Mouse (Mus musculus) heart, adult 18-20 months (tissue): ENCODE measurements around the gene Mto1. TPM values are rescaled to one million over a fixed set of nuclear protein-coding genes. Genes with fewer than 3 reads are reported as not detected.
"Not testable (repeated sequence)": the region's sequence is repeated elsewhere in the genome, so short reads cannot be mapped to it uniquely, and the experiment has no call there.

Source experiments
- DNase-seq, 2 experiments: peaks; one replicate each; pipeline ENCODE4 v3.0.0; 2021 to 2022; ENCODE audit warnings: mixed read lengths in 1 of 2
- microRNA-seq, 2 experiments: library from miRNA; unstranded; fragments of <30 nt; microRNA quantifications; one replicate each; pipeline ENCODE4 v1.2.0; 2022
- total RNA-seq, 2 experiments: library from RNA; stranded (reverse); gene quantifications; 2 replicates each; pipeline ENCODE4 v1.2.3; 2021

Gene Mto1
- total RNA-seq, 2 experiments from 2014 or later = 21.9 to 25.0 TPM

- no peak for DNase-seq
Measured at GRCm38 (mm10) chr9:78506002-78506721, 58.2 kb downstream of the Mto1 start.

GRCm38 (mm10) chr9:78506722-78507077 lies 58.7 kb downstream of the Mto1 start:
- no peak for DNase-seq

DNA sequence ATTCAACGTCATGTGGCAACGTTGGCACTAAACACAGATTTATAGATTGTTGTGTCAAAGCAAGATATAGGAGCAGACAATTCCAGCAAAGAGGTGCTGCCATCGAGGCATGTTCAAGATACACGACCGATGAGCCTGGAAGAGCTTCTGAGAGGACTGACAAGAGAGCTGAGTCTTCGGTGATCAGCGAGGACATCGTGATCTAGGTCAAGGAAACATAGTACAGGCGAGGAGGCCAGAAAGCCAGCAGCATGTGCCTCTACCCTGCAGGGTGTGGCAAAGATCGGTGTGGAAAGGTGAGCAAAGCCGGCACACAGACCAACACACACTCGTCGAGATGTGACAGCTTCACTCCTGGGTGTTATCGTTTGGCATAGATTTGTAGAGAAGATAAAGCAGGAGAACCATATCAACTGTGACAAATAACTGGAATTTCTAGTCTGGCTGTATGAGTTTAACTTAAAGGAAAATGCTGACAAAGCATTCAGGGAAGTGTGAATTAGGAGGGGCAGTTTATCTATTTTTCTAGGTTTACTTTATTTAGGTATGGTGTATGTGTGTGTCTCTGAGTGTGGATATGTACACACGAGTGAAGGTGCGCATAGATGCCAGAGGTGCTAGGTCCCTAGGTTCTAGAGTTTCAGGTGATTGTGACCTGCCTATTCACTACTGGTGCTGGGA lies 60.2 kb downstream of the Mto1 start:
- no peak for DNase-seq

- DNase-seq = no peak
Measured at GRCm38 (mm10) chr9:78511705-78512104, 63.7 kb downstream of the Mto1 start.

DNA sequence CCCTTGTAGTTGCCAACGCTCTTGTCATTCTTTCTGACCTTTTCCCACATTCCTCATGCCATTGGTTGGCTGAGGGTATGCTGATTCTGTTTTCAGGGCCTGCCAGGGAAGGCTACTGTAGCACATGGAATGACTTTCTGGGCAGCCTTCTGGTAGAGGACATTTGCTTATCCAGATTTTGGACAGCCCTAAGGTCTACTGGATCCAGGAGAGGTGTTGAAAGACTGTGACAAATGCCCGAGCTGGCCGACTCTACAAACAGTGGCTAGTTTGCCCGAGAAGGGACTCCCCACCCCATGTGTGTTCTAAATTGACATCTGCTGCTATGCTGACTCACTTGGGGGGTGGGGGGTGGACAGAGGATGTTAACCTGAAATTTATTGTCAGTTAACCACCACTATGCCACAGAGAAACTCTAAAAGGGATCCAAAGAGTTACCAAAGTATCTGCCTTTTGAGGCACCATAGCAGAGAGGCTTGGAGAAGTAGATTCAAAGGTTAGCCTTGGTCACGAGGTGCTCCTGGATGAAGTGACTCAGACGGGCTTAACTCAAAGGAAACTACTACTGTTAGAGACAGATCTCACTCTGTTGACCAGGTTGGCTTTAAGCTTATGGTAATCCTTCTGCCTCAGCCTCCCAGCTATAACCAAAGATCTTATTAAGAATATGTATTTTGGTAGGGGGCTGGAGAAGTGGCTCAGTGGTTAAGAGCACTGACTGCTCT lies 65.9 kb downstream of the Mto1 start:
- DNase-seq = peak; percentile 66 to 82

GRCm38 (mm10) chr9:78514681-78515080 lies 66.7 kb downstream of the Mto1 start:
- no peak for DNase-seq

GRCm38 (mm10) chr9:78516125-78516524 lies 68.1 kb downstream of the Mto1 start:
- no peak for DNase-seq

GRCm38 (mm10) chr9:78517237-78517636 lies 69.2 kb downstream of the Mto1 start:
- DNase-seq = not testable (repeated sequence)

DNA sequence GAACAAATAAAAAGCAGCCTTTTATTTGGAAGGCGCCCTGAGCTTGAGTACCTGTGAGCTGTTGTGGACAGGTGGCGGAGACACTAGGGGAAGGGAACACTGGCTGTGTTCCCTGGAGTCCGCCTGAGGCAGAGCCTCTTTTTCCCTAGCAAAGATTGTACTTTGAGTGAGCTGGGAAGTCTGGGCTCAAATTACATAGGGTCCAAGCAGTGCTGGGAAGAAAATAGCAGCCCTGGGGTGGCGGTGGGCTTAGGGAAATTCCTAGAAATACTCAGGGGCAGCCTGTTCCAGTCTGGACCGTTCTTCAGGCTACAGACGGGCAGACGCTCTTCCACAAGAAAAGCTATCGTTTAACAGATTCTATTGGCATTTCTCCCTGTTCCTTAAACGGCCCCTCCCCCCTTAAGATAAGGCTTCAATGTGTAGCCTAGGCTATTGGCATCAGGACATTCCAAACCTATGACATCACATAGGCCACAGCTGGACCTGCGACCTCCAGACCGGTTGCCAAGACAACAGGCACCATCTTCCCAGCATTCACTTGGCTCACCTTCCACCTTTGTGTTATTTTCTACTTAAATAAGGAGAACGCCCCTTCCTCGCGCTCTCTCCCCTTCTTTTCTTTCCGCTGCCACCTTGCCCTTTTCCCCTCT lies 72.2 kb downstream of the Mto1 start:
- peak; percentile 35 to 44 for DNase-seq

GRCm38 (mm10) chr9:78520780-78521601 lies 73.0 kb downstream of the Mto1 start:
- peak; percentile 40 to 55 for DNase-seq

DNA sequence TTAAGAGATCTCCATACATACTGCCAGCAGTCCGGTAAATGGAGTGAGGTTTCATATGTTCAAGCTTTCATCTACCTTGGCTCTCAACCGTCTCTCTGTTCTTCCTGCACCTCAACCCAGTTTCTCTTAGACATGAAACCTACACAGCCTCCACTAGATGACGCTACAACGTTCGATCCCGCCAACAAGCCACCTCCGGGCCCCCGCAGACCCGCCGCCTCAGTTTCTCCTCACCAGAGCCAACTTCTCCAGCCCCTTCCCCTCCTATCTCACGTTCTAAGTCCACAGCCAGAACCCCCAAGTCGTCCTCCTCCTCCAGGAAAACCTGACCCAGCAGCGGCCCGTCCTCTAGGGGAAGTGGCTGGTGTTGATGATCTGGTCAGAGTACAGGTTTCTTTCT lies 73.7 kb downstream of the Mto1 start:
- peak; percentile 29 to 40 for DNase-seq

Small RNA genes within 50 kb of the gene (microRNA-seq; reads per million reads assigned to microRNA genes)
- gene Gm26377 = 0 reads per million in 2 experiments

Other genes with a start within 250 kb of the Mto1 start
- 1 to 10 TPM; 2.3 to 3.3 TPM for gene Gsta1, start 217.6 kb upstream of the Mto1 start, total RNA-seq
- gene Gm3776, start 191.1 kb upstream of the Mto1 start, total RNA-seq = 1 to 10 TPM; 2.1 to 2.5 TPM
- gene Gm10639, start 158.3 kb upstream of the Mto1 start, total RNA-seq = 1 to 10 TPM in 1 of 2 experiments, under 1 TPM in 1; 0.93 to 1.2 TPM
- gene Omt2a, start 133.4 kb upstream of the Mto1 start, total RNA-seq = not detected
- gene Omt2b, start 120.6 kb upstream of the Mto1 start, total RNA-seq = not detected
- gene Gsta2, start 92.4 kb upstream of the Mto1 start, total RNA-seq = 1 to 10 TPM; 2.1 to 2.2 TPM
- not detected for gene Dppa5a, start 80.0 kb upstream of the Mto1 start, total RNA-seq
- gene Ooep, start 69.5 kb upstream of the Mto1 start, total RNA-seq = not detected
- not detected for gene Ddx43, start 52.4 kb upstream of the Mto1 start, total RNA-seq
- under 1 TPM; 0.39 to 0.42 TPM for gene Cgas, start 5.0 kb upstream of the Mto1 start, total RNA-seq
- gene Gm17324, start 578 bp downstream of the Mto1 start, total RNA-seq = not detected
- gene Eef1a1, start 40.9 kb downstream of the Mto1 start, total RNA-seq = 1,000 to 10,000 TPM in 1 of 2 experiments, 100 to 1,000 TPM in 1; 994 to 1,266 TPM
- gene Slc17a5, start 139.8 kb downstream of the Mto1 start, total RNA-seq = 1 to 10 TPM; 4.8 to 6.2 TPM
- under 1 TPM; 0.57 to 0.79 TPM for gene Cd109, start 167.3 kb downstream of the Mto1 start, total RNA-seq